Mouse (Mus musculus): ENCODE results near the gene Fgf15.

Fgf15 gene

GRCm38 (mm10) chr7:144931778-144932177, 35.4 kb downstream of the Fgf15 start:
- no peak for DNase-seq (ENCODE audit: low spot score in 2 of 2)

GRCm38 (mm10) chr7:144932389-144932937, 36.1 kb downstream of the Fgf15 start:
- no peak for DNase-seq (ENCODE audit: low spot score in 2 of 2)

- DNase-seq (ENCODE audit: low spot score in 2 of 2), result no peak
Measured at GRCm38 (mm10) chr7:144933336-144933735, 37.0 kb downstream of the Fgf15 start.

- no peak for DNase-seq (ENCODE audit: low spot score in 2 of 2)
Measured at GRCm38 (mm10) chr7:144933796-144934195, 37.5 kb downstream of the Fgf15 start.

GRCm38 (mm10) chr7:144934901-144935300, 38.6 kb downstream of the Fgf15 start:
- no peak for DNase-seq (ENCODE audit: low spot score in 2 of 2)

GRCm38 (mm10) chr7:144935563-144935962, 39.2 kb downstream of the Fgf15 start:
- DNase-seq (ENCODE audit: low spot score in 2 of 2), result no peak

GRCm38 (mm10) chr7:144936311-144936880, 40.1 kb downstream of the Fgf15 start:
- DNase-seq (ENCODE audit: low spot score in 2 of 2), result no peak

- peak; percentile 72 to 86 for DNase-seq (ENCODE audit: low spot score in 2 of 2)
Measured at GRCm38 (mm10) chr7:144937490-144937889, 41.2 kb downstream of the Fgf15 start.

- no peak for DNase-seq (ENCODE audit: low spot score in 2 of 2)
Measured at GRCm38 (mm10) chr7:144937899-144938517, 41.7 kb downstream of the Fgf15 start.

- no peak for DNase-seq (ENCODE audit: low spot score in 2 of 2)
Measured at GRCm38 (mm10) chr7:144938661-144939343, 42.5 kb downstream of the Fgf15 start.

GRCm38 (mm10) chr7:144939344-144940002, 43.1 kb downstream of the Fgf15 start, which contains the start of gene Ccnd1:
Ccnd1 (minus strand) TSS chr7:144939925.
- peak in 1 of 2 experiments; percentile 70 for DNase-seq (ENCODE audit: low spot score in 2 of 2)

- DNase-seq (ENCODE audit: low spot score in 2 of 2), result no peak
Measured at GRCm38 (mm10) chr7:144940003-144940571, 43.8 kb downstream of the Fgf15 start.

GRCm38 (mm10) chr7:144940585-144940984, 44.3 kb downstream of the Fgf15 start:
- no peak for DNase-seq (ENCODE audit: low spot score in 2 of 2)

GRCm38 (mm10) chr7:144941242-144941831, 45.0 kb downstream of the Fgf15 start:
- DNase-seq (ENCODE audit: low spot score in 2 of 2), result peak; percentile 82 to 83

GRCm38 (mm10) chr7:144942071-144942743, 45.9 kb downstream of the Fgf15 start:
- no peak for DNase-seq (ENCODE audit: low spot score in 2 of 2)

- DNase-seq (ENCODE audit: low spot score in 2 of 2), result no peak
Measured at GRCm38 (mm10) chr7:144942744-144943135, 46.4 kb downstream of the Fgf15 start.

- peak in 1 of 2 experiments; percentile 67 for DNase-seq (ENCODE audit: low spot score in 2 of 2)
Measured at GRCm38 (mm10) chr7:144943254-144943653, 46.9 kb downstream of the Fgf15 start.

All from frontal cortex, postnatal 10 days (tissue).